Mouse (Mus musculus): ENCODE measurements around the gene Zc3h7b. TPM values are rescaled to one million over a fixed set of nuclear protein-coding genes. Genes with fewer than 3 reads are reported as not detected.

Zc3h7b gene
- polyA plus RNA-seq, 1 experiment from 2014 or later, result 43.4 TPM

DNA sequence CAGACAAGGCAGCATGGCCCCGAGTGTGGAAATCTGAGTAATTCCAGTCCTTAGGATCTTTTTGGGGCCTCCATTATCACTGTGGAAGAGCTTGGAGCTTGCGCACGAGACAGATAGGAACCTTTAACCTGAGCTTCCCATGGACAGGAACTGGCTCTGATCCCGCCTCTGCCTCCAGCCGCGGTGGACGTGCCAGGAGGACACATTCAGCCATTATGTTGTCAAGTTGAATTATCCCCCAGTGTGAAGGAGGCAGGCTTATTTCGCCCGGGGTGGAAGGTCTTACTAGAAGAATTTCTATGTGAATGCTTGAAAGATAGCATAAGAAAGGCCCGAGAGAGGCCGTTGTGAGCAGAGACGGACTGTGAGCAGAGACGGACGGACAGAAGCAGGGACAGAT is 4.9 kb downstream of the Zc3h7b start:
- Histone ChIP-seq H3K27me3 (ENCODE audit: poor library complexity, severe bottlenecking) (no peaks in the 10 kb centered on the region), H3K4me3 (no peak overlapping the region), H3K4me1 (peaks cover 15% of the 10 kb centered on the region), H3K36me3 (replicated peaks) (peaks cover 46% of the 10 kb centered on the region), H3K27ac (no peak overlapping the region), H3K9me3 (no peaks in the 10 kb centered on the region)
- DNase-seq (ENCODE audit: extremely low spot score, low spot score), result no peak
- WGBS, result 83% methylated on average over 14 of the region's 14 CpGs

DNA sequence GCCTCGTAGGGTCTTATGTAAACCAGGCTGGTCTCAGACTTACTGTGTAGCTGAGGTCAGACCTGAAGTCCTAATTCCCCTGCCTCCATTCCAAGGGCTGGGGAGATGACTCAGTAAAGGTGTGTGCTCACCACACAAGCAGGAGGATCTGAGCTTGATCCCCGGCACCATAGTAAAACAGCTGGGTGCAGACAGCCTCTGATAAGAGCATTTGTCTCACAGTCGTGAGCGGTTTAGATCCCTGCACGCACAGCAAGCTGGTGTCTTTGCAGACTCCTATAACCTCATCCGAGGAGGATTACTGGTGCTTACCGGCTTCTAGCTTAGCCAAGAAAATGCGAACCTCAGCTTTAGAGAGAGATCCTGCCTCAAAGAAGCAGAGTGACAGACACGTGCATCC is 8.8 kb downstream of the Zc3h7b start:
- no peaks in the 10 kb centered on the region for H3K27me3 ChIP-seq (ENCODE audit: poor library complexity, severe bottlenecking)
- H3K36me3 ChIP-seq (replicated peaks), result peaks cover 55% of the 10 kb centered on the region
- H3K4me1 ChIP-seq, result no peaks in the 10 kb centered on the region

DNA sequence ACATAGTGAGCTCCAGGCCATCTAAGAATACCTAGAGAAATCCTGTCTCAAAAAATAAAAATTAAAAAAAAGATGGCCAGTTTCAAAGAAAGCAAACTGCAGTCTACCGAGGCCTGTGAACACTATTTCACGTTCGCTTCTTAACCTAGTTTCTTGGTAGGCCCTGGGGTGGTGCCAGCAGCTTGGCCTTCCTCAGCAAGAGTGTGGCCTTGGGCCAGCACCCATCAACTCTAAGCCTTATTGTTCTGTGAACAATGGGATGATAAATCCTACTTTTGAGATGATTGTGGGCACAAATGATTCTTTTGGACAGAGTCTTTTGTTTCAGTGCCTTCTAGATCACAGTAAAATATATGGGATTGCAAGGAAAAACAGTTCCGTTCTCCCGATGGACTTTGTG is 13.8 kb downstream of the Zc3h7b start:
- WGBS, result 94% methylated on average over 5 of the region's 5 CpGs
- Histone ChIP-seq H3K27me3 (ENCODE audit: poor library complexity, severe bottlenecking) (no peaks in the 10 kb centered on the region), H3K4me3 (no peak overlapping the region), H3K27ac (no peak overlapping the region), H3K9me3 (peaks cover 7% of the 10 kb centered on the region; the same call in 1 of the 2 replicates), H3K36me3 (replicated peaks) (peaks cover 53% of the 10 kb centered on the region), H3K4me1 (0 out of 2 replicates have a peak, but pooled peaks cover 2% of the 10 kb centered on the region)
- DNase-seq (ENCODE audit: extremely low spot score, low spot score), result no peak

More for the DNA sequence above, 8.8 kb downstream of the Zc3h7b start:
- Histone ChIP-seq H3K27ac (no peak overlapping the region), H3K4me3 (no peak overlapping the region), H3K9me3 (peaks cover 7% of the 10 kb centered on the region; the same call in 1 of the 2 replicates)
- 92% methylated on average over 9 of the region's 9 CpGs for WGBS
- no peak for DNase-seq (ENCODE audit: extremely low spot score, low spot score)

DNA sequence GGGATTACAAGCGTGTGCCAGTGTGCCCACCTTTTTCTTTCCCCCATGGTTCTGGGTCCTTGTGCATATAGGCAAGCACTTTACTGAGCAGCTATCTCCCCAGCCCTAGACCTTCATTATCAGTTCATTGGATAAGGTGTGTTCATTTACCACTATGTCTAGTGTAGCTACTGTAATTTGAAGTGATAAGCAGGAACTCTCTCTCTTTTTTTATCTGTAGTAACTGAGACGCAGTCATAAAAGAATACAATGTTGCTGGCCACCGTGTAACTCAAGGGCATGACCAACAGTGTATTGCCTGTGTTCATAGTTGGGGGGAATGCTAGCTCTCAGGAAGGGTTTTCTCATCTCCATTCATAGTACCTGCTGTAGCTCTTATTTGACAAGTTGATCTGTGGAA is 14.7 kb downstream of the Zc3h7b start:
- DNase-seq (ENCODE audit: extremely low spot score, low spot score), result no peak
- 93% methylated on average over 3 of the region's 3 CpGs for WGBS
- Histone ChIP-seq H3K4me1 (0 out of 2 replicates have a peak, but pooled peaks cover 2% of the 10 kb centered on the region), H3K27ac (no peak overlapping the region), H3K27me3 (ENCODE audit: poor library complexity, severe bottlenecking) (no peaks in the 10 kb centered on the region), H3K4me3 (no peak overlapping the region), H3K36me3 (replicated peaks) (peaks cover 45% of the 10 kb centered on the region), H3K9me3 (peaks cover 7% of the 10 kb centered on the region; the same call in 1 of the 2 replicates)

DNA sequence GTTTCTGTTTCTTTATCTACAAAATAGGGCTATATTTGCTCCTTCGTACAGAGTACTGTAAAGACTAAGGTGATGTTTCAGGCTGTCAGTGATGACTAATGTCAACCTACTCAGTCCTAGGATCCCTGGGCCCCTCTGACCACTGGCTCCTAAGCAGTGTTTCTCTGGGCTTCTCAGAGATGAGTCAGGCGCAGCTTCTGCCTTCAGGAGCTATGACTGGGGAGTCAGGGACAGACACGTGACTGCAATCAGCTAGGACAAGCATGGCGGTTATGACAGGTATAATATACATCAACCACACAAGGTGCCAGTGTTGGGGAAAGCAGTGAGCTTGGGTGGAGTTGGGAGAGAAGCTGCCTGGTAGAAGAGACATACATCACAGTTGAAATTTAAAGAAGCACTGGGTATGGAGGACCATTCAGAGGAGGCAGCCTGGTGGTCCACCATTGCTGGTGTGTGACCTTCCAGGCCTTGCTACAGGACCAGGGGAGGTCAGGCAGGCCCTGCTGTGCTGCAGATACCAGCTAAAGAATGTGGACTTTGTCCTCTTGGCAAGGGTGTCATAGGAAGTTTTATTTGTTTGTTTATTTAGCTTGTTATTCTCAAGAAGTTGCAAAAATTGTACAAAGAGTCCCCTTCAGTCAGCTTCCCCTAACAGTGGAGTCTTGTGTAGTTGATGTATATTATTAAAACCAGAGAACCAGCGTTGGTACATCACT is 15.7 kb downstream of the Zc3h7b start:
- H3K27ac ChIP-seq, result no peak overlapping the region; the same call in 1 of the 2 replicates
- no peak overlapping the region for H3K4me3 ChIP-seq
- peaks cover 35% of the 10 kb centered on the region for H3K36me3 ChIP-seq (replicated peaks)
- H3K4me1 ChIP-seq, result 0 out of 2 replicates have a peak, but pooled peaks cover 2% of the 10 kb centered on the region
- 94% methylated on average over 5 of the region's 5 CpGs for WGBS
- no peaks in the 10 kb centered on the region for H3K27me3 ChIP-seq (ENCODE audit: poor library complexity, severe bottlenecking)
- DNase-seq (ENCODE audit: extremely low spot score, low spot score), result no peak
- H3K9me3 ChIP-seq, result peaks cover 5% of the 10 kb centered on the region; the same call in 1 of the 2 replicates

DNA sequence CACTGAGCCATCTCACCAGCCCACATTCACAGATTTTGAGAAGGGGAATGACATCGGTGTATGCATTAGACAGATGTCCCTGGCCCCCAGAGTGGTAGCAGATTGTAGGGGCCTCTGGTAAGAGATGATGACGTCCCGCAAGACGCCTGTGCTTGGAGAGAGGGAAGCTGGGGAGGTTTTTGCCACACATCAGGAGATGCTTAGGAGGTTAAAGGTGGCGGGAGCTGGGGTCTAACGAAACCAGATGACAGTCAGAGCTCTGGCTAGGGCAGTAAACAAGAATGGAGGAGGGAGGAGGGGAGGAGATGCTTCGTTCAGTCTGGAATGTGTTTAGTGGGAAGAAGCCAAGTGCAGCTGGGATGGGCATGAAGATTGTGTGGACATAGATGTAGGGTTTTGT is 16.5 kb downstream of the Zc3h7b start:
- 0 out of 2 replicates have a peak, but pooled peaks cover 2% of the 10 kb centered on the region for H3K4me1 ChIP-seq
- H3K27ac ChIP-seq, result no peak overlapping the region
- H3K4me3 ChIP-seq, result no peak overlapping the region
- H3K36me3 ChIP-seq (replicated peaks), result peaks cover 30% of the 10 kb centered on the region
- no peaks in the 10 kb centered on the region for H3K27me3 ChIP-seq (ENCODE audit: poor library complexity, severe bottlenecking)
- H3K9me3 ChIP-seq, result no peaks in the 10 kb centered on the region
- 79% methylated on average over 7 of the region's 7 CpGs for WGBS
- no peak for DNase-seq (ENCODE audit: extremely low spot score, low spot score)

DNA sequence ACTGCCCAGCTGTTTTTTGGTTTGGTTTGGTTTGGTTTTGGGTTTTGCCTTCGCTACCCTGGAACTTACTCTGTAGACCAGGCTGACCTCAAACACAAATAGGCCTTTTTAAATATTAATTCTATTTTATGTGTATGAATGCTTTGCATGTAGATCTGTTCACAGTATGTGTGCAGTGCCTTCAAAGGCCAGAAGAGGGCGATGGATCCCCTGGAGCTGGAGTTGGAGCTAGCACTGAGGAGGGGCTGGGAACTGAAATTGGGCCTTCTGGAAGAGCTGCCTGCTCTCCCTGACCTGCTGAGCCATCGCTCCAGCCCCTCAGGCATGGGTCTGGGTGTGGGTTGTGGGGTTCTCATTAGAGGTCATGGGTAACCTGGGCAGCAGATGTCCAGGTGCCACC is 17.1 kb downstream of the Zc3h7b start:
- H3K27ac ChIP-seq, result no peak overlapping the region
- H3K27me3 ChIP-seq (ENCODE audit: poor library complexity, severe bottlenecking), result no peaks in the 10 kb centered on the region
- H3K4me3 ChIP-seq, result no peak overlapping the region
- no peaks in the 10 kb centered on the region for H3K9me3 ChIP-seq
- H3K36me3 ChIP-seq (replicated peaks), result peaks cover 33% of the 10 kb centered on the region
- H3K4me1 ChIP-seq, result 0 out of 2 replicates have a peak, but pooled peaks cover 2% of the 10 kb centered on the region
- DNase-seq (ENCODE audit: extremely low spot score, low spot score), result no peak
- 93% methylated on average over 3 of the region's 3 CpGs for WGBS

DNA sequence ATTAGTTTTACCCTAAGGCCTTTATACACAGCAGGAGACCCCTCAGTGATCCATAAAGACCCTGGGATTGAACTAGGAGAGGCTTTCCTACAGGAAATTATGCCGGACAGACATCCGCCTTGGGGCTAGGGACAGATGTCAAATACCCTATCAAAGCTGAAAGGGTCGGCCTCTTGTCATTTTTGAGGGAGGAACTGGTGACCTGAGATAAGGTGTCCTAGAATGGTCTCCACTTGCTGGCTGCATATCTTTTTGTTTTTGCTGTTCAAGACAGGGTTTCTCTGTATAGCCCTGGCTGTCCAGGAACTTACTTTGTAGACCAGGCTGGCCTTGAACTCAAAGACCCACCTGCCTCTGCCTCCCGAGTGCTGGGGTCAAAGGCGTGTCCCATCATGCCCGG is 19.7 kb downstream of the Zc3h7b start:
- Histone ChIP-seq H3K36me3 (replicated peaks) (peaks cover 53% of the 10 kb centered on the region), H3K27me3 (ENCODE audit: poor library complexity, severe bottlenecking) (no peaks in the 10 kb centered on the region), H3K4me1 (peaks cover 5% of the 10 kb centered on the region; the same call in 1 of the 2 replicates), H3K27ac (no peak overlapping the region), H3K4me3 (no peak overlapping the region), H3K9me3 (no peaks in the 10 kb centered on the region)
- 85% methylated on average over 6 of the region's 6 CpGs for WGBS
- no peak for DNase-seq (ENCODE audit: extremely low spot score, low spot score)

DNA sequence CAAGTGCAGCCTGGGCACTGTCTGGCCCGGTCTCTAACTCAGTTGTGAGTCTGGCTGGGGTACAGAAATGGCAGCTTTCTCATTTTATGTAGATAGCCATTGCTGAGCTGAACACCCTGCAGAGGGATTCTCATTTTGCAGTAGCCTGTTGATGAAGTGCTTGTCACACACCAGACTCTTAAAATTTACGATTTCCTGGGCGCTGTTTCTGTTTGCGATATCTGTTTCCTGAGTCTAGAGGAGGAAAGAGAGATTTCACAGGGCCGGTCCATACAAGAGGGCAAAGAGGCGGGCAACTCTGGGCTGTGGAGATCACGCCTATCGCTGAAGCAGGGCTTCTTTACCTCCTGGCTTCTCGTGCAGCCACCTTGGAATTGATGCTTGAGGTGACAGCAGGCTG is 20.8 kb downstream of the Zc3h7b start:
- WGBS, result 93% methylated on average over 9 of the region's 9 CpGs
- Histone ChIP-seq H3K27me3 (ENCODE audit: poor library complexity, severe bottlenecking) (no peaks in the 10 kb centered on the region), H3K27ac (no peak overlapping the region), H3K4me1 (peaks cover 3% of the 10 kb centered on the region; the same call in 1 of the 2 replicates), H3K9me3 (peaks cover 3% of the 10 kb centered on the region; the same call in 1 of the 2 replicates), H3K4me3 (no peak overlapping the region), H3K36me3 (replicated peaks) (peaks cover 55% of the 10 kb centered on the region)
- DNase-seq (ENCODE audit: extremely low spot score, low spot score), result no peak

DNA sequence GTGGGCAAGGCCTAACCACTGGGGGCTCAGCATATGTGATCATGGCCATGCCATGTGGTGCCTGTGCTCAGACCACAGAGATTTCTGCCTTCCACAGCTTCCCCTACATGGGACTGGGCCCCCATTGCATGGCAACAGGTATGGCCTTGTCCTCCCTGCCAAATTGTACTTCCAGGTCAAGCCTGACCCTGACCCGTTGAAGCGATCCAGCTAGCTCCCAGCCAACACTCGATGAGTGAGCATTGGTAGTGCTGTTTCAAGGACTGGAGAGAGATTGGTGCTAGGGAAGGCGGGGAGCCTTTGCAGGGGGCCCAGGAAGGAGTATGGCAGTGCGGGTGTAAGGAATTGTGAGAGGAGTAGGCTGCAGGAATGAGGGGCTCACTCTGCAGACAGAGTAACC is 21.6 kb downstream of the Zc3h7b start:
- H3K4me3 ChIP-seq, result no peak overlapping the region
- no peaks in the 10 kb centered on the region for H3K27me3 ChIP-seq (ENCODE audit: poor library complexity, severe bottlenecking)
- WGBS, result 90% methylated on average over 5 of the region's 5 CpGs
- DNase-seq (ENCODE audit: extremely low spot score, low spot score), result no peak
- no peak overlapping the region for H3K27ac ChIP-seq
- H3K9me3 ChIP-seq, result peaks cover 3% of the 10 kb centered on the region; the same call in 1 of the 2 replicates
- H3K4me1 ChIP-seq, result peaks cover 3% of the 10 kb centered on the region; the same call in 1 of the 2 replicates
- H3K36me3 ChIP-seq (replicated peaks), result peaks cover 57% of the 10 kb centered on the region

DNA sequence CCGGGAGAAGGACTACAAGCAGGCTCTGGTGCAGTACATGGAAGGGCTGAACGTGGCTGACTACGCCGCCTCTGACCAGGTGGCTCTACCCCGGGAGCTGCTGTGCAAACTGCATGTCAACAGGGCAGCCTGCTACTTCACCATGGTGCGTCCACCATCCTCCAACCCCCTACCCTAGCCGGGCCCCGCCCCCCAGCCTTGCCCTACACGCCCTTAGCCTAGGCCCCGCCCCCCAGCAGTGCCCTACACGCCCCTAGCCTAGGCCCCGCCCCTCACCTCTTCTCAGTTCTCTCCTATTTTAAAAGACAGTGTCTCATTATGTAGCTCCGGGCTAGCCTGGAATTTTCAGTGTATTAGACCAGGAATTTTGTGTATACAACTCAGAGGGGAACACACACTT is 24.2 kb downstream of the Zc3h7b start:
- 60% methylated on average over 13 of the region's 13 CpGs for WGBS
- Histone ChIP-seq H3K27ac (no peak overlapping the region), H3K36me3 (replicated peaks) (peaks cover 67% of the 10 kb centered on the region), H3K4me3 (no peak overlapping the region), H3K9me3 (peaks cover 3% of the 10 kb centered on the region; the same call in 1 of the 2 replicates), H3K4me1 (peaks cover 15% of the 10 kb centered on the region; the same call in 1 of the 2 replicates), H3K27me3 (ENCODE audit: poor library complexity, severe bottlenecking) (no peaks in the 10 kb centered on the region)
- no peak for DNase-seq (ENCODE audit: extremely low spot score, low spot score)

DNA sequence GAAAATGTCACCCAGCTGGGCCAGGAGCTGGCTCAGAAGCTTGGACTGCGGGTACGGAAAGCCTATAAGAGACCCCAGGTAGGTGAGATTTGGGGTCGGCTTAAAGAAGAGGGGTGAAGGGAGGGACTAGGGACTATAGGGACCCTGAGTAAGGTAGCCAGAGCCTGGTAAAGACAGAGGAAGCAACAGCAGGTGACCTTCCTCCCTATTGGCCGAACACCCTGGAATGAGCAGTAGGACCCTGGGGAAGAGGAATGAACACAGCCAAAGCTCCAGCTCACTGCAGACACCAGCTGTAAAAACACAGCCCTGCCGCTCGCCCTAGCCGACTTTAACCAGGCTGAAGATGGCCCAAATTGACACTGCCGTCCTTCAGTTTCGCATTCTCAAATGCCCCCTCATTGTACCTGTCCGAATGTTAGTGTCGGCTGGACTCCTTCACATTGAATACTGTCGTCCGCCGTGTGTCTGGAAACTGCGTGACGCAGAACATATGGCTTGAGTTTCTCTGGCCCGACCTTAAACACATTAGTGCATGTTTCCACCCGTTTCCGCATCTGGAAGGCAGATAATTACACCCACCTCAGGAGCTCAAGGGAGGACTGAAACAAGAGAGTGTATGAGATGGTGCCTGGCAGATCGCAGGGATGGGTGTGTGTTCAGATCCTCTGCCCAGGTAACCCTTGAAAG is 27.7 kb downstream of the Zc3h7b start:
- Histone ChIP-seq H3K4me3 (no peak overlapping the region), H3K27me3 (ENCODE audit: poor library complexity, severe bottlenecking) (no peaks in the 10 kb centered on the region), H3K4me1 (peaks cover 15% of the 10 kb centered on the region; the same call in 1 of the 2 replicates), H3K9me3 (peaks cover 3% of the 10 kb centered on the region; the same call in 1 of the 2 replicates), H3K27ac (no peak overlapping the region), H3K36me3 (replicated peaks) (peaks cover 98% of the 10 kb centered on the region)
- DNase-seq (ENCODE audit: extremely low spot score, low spot score), result no peak
- 76% methylated on average over 20 of the region's 20 CpGs for WGBS

Data from forebrain, embryonic 10.5 days (tissue).